Mouse (Mus musculus) testis, adult 2 months (tissue): Measurements from ENCODE around the gene Galr3.

Experiments
- CTCF ChIP-seq: fragments of 200-500 bp; IDR thresholded peaks from 2 replicates; pipeline ENCODE4 v1.5.1; 2012; ENCODE audit warnings: low read depth, mild to moderate bottlenecking, inconsistent platforms, low read length, moderate library complexity; ENCODE audit not compliant: control insufficient read depth, insufficient read depth, insufficient replicate concordance
- POLR2A ChIP-seq: fragments of 200-500 bp; IDR thresholded peaks from 2 replicates; pipeline ENCODE4 v1.6.1; 2012; ENCODE audit warnings: low read depth, mild to moderate bottlenecking, inconsistent platforms, low read length, moderate library complexity; ENCODE audit not compliant: control insufficient read depth

GRCm38 (mm10) chr15:78999586-78999985 is 42.1 kb upstream of the Galr3 start:
- TF ChIP-seq POLR2A, result no peak
- TF ChIP-seq CTCF, result no peak
